Mouse (Mus musculus): ENCODE results near the gene Gpr61. TPM values are rescaled to one million over a fixed set of nuclear protein-coding genes. Genes with fewer than 3 reads are reported as not detected.
A peak's percentile ranks its signal among the peaks of the same experiment; 100 is the strongest.

Gpr61 gene
- 10 to 100 TPM; 17.3 to 18.0 TPM for total RNA-seq (2021)
- long read RNA-seq, experiment 1, partial matches to known transcripts = 0 of 1 reads
- long read RNA-seq, experiment 1, other reads (novel, unspliced or antisense) = 1 of 1 reads
- long read RNA-seq, experiment 2, partial matches to known transcripts = 0 of 3 reads
- long read RNA-seq, experiment 2, other reads (novel, unspliced or antisense) = 0 of 3 reads

- peak; percentile 75 to 83 for DNase-seq (ENCODE audit: low spot score in 2 of 2)
- H3K27ac ChIP-seq = peak within 1 kb of the TSS; percentile 93
- peak within 1 kb of the TSS; percentile 72 for H3K4me3 ChIP-seq
- no peak for TF ChIP-seq CTCF (conservative IDR thresholded peaks at IDR 0.05)
These were observed at the start of gene Gpr61 for GRCm38 (mm10) chr3:108154656-108155055. TSS of gene Gpr61 (minus strand) at chr3:108154882.

GRCm38 (mm10) chr3:108204470-108204869, 49.8 kb upstream of the Gpr61 start:
- TF ChIP-seq CTCF (conservative IDR thresholded peaks at IDR 0.05) = no peak
- Histone ChIP-seq H3K4me3 (no peak overlapping the region), H3K27ac (no peak overlapping the region; the same call in 1 of the 2 replicates)
- DNase-seq (ENCODE audit: low spot score in 2 of 2) = no peak

GRCm38 (mm10) chr3:108203621-108204325, 49.1 kb upstream of the Gpr61 start:
- peak; percentile 79 to 89 for DNase-seq (ENCODE audit: low spot score in 2 of 2)
- H3K27ac ChIP-seq = peak overlapping the region; percentile 97
- TF ChIP-seq CTCF (conservative IDR thresholded peaks at IDR 0.05) = peak; percentile 95
- H3K4me3 ChIP-seq = no peak overlapping the region

- no peak for TF ChIP-seq CTCF (conservative IDR thresholded peaks at IDR 0.05)
- H3K4me3 ChIP-seq = no peak overlapping the region
- no peak for DNase-seq (ENCODE audit: low spot score in 2 of 2)
- H3K27ac ChIP-seq = peak overlapping the region; percentile 97
These were observed 48.5 kb upstream of the Gpr61 start for GRCm38 (mm10) chr3:108203212-108203611.

GRCm38 (mm10) chr3:108202506-108202905, 47.8 kb upstream of the Gpr61 start:
- H3K4me3 ChIP-seq = no peak overlapping the region
- no peak for TF ChIP-seq CTCF (conservative IDR thresholded peaks at IDR 0.05)
- no peak for DNase-seq (ENCODE audit: low spot score in 2 of 2)
- peak overlapping the region; percentile 97 for H3K27ac ChIP-seq

- Histone ChIP-seq H3K4me3 (peak within 1 kb of the TSS; percentile 91), H3K27ac (peak within 1 kb of the TSS; percentile 97)
- TF ChIP-seq CTCF (conservative IDR thresholded peaks at IDR 0.05) = peak; percentile 81
- DNase-seq (ENCODE audit: low spot score in 2 of 2) = peak; percentile 88
These were observed 45.9 kb upstream of the Gpr61 start, which contains the start of gene Cyb561d1 for GRCm38 (mm10) chr3:108200329-108201323. TSS of gene Cyb561d1 (minus strand) at chr3:108201212.

GRCm38 (mm10) chr3:108199231-108199630, 44.5 kb upstream of the Gpr61 start:
- TF ChIP-seq CTCF (conservative IDR thresholded peaks at IDR 0.05) = no peak
- Histone ChIP-seq H3K4me3 (no peak overlapping the region), H3K27ac (peak overlapping the region; percentile 97; the same call in 1 of the 2 replicates)
- DNase-seq (ENCODE audit: low spot score in 2 of 2) = no peak

GRCm38 (mm10) chr3:108197066-108197497, 42.4 kb upstream of the Gpr61 start:
- peak; percentile 74 to 84 for DNase-seq (ENCODE audit: low spot score in 2 of 2)
- no peak for TF ChIP-seq CTCF (conservative IDR thresholded peaks at IDR 0.05)
- peak overlapping the region; percentile 32 for H3K4me3 ChIP-seq
- peak overlapping the region; percentile 97 for H3K27ac ChIP-seq

- H3K27ac ChIP-seq = peak overlapping the region; percentile 97
- no peak for TF ChIP-seq CTCF (conservative IDR thresholded peaks at IDR 0.05)
- peak; percentile 65 to 81 for DNase-seq (ENCODE audit: low spot score in 2 of 2)
- no peak overlapping the region for H3K4me3 ChIP-seq
These were observed 41.4 kb upstream of the Gpr61 start for GRCm38 (mm10) chr3:108195941-108196590.

GRCm38 (mm10) chr3:108195287-108195686, 40.6 kb upstream of the Gpr61 start:
- Histone ChIP-seq H3K27ac (peak overlapping the region; percentile 97), H3K4me3 (no peak overlapping the region)
- TF ChIP-seq CTCF (conservative IDR thresholded peaks at IDR 0.05) = no peak
- DNase-seq (ENCODE audit: low spot score in 2 of 2) = no peak

- DNase-seq (ENCODE audit: low spot score in 2 of 2) = no peak
- no peak overlapping the region for H3K4me3 ChIP-seq
- no peak for TF ChIP-seq CTCF (conservative IDR thresholded peaks at IDR 0.05)
- H3K27ac ChIP-seq = peak overlapping the region; percentile 75
These were observed 39.0 kb upstream of the Gpr61 start for GRCm38 (mm10) chr3:108193686-108194085.

- TF ChIP-seq CTCF (conservative IDR thresholded peaks at IDR 0.05) = no peak
- Histone ChIP-seq H3K4me3 (peak overlapping the region; percentile 61; the same call in 1 of the 2 replicates), H3K27ac (peak overlapping the region; percentile 71)
- DNase-seq (ENCODE audit: low spot score in 2 of 2) = no peak
These were observed 35.2 kb upstream of the Gpr61 start for GRCm38 (mm10) chr3:108189897-108190296.

All from layer of hippocampus, adult 2 months (tissue).